Mouse (Mus musculus) ZHBTc4 (cell line): Measurements from ENCODE around the gene Tgoln1.
A peak's percentile ranks its signal among the peaks of the same experiment; 100 is the strongest.

Experiments used
- DNase-seq: peaks from one replicate; pipeline ENCODE4 v3.0.0-alpha.2; 2011; ENCODE audit warnings: low read depth, low spot score

Tgoln1 gene

GRCm38 (mm10) chr6:72630370-72630769 is 13.6 kb upstream of the Tgoln1 start:
- DNase-seq: no peak

DNA sequence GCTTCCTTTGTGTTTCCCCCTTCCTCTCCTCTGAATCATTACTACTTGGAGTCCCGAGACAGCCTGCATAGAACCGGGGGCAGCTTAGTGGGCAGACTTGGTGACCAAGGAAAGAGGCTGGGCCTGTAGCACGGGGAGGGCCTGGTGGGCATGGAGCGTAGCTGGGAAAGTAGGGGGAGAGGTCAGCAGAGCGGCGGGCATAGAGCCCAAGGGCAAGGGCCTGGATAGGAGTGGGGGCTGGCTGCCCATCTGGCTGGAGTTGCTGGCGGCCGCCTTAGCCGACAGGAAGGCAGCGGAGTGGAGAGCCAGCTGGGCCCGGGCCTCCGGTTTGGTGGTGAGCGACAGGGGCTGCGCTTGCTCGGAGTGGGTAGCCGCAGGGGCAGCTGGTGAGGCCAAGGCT is 10.5 kb upstream of the Tgoln1 start:
- no peak for DNase-seq

- no peak for DNase-seq
These were observed 9.6 kb upstream of the Tgoln1 start for GRCm38 (mm10) chr6:72626391-72626790.

GRCm38 (mm10) chr6:72623661-72624402 is 7.0 kb upstream of the Tgoln1 start:
- no peak for DNase-seq

- DNase-seq: peak; percentile 81
These were observed 6.1 kb upstream of the Tgoln1 start for GRCm38 (mm10) chr6:72622917-72623316.

GRCm38 (mm10) chr6:72620920-72621319 is 4.1 kb upstream of the Tgoln1 start:
- DNase-seq: no peak

DNA sequence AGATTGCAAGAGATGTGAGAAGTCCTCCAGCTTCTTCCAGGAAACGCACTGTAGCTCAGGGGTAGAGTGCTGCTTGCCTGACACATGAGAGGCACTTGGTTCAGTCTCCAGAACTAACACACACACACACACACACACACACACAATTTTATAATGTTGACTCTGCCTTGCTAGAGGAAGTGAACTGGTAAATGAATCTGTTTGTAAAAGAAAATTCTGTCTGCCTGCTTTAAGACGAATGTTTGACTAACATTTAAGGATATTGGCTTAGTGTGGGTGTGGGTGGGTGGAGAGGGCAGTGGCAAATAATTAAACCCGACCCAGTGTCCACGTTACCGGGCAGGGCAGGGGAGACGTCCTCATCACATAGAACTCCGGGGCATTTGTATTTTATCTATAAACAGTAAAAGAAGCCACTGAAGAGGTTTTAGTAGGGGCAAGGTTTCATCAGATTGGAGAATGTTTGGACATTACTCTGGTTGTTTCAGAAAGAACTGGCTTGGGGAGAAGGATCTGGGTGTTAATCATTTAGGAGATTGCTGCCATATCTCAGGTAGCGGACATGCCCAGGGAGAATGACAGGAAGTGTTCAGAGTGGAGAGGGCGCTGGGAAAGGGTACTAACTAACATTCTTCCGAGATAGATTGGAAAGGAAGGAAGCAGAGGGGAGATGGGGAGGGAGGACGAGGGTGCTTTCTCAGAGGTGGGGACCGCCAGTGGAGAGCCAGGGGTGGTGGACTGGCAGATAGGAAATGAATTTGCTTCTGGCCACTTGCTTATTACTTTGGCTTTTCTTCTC is 3.1 kb upstream of the Tgoln1 start:
- DNase-seq: no peak

DNA sequence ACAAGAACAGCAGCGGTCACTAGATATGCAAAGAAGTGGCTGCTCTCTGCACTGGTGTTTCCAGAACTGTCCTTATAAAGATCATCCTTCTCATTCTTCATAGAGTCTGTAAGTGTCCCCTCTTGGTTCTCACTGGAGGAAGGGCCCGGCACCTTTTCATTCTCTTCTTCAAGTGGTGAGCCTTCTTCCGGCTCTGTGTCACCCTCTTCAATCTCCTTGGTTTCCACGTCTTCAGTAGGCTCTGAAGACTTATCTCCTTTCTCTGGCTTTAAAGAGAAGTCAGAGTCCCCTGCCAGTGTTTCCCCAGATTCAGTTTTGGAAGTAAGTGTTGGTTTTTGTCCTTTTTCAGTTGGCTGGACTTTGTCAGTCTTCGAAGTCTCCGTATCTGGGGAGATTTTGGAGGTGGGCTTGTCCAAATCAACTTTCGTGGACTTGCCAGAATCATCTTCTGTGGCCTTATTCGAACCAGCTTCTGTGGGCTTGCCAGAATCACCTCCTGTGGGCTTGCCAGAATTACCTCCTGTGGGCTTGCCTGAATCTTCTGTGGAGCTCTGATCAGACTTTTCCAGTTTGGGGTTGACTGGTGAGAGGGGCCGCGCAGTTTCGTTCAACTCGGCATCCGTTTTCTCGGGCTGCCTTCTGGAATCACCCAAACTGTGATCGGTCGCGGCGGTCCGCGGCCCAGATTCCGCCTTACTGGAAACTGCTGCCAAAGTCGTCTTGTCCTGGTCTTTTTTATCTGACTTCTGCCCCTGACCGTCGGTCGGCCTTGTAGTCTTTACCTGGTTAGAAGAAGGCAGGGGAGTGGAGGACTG is 1.0 kb downstream of the Tgoln1 start:
- DNase-seq: no peak

DNA sequence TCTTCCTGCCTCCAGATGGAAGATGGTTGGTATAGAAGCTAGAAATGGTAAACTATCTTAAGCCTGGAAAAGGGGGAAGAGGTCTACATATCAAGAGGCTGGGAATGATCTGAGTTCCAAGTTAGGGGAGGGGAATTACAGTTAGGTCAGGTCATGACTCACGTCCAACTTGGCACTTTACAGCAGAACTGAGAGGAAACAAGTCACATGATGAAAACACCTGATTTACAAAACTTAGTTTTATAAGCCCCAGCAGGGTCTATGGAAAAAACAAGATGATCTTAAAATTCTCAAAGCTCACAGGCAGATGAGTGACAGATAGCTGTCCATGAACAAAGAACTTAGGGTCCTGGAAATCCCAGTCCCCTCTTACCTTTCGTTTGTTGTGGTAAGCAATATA is 1.6 kb downstream of the Tgoln1 start:
- no peak for DNase-seq

- DNase-seq: no peak
These were observed 6.5 kb downstream of the Tgoln1 start for GRCm38 (mm10) chr6:72610261-72610660.

GRCm38 (mm10) chr6:72608662-72609184 is 8.1 kb downstream of the Tgoln1 start:
- DNase-seq: no peak

DNA sequence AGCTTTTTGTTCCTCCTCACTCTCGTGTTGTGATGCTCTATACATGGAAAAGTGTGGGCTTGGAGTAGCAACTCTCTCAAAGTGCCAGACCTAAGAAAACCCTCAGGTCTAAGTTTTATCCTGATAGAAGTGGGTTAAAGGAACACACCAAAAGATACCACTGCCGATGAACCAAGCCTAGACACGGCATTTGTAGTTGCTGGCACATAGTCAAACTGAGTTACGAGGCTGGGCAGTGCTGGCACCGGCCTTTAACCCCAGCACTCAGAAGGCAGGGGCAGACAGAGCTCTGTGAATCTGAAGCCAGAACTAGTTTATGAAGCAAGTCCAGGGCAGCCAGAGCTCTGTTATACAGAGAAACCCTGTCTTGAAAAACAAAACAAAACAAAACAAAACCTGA is 9.1 kb downstream of the Tgoln1 start:
- DNase-seq: no peak

DNA sequence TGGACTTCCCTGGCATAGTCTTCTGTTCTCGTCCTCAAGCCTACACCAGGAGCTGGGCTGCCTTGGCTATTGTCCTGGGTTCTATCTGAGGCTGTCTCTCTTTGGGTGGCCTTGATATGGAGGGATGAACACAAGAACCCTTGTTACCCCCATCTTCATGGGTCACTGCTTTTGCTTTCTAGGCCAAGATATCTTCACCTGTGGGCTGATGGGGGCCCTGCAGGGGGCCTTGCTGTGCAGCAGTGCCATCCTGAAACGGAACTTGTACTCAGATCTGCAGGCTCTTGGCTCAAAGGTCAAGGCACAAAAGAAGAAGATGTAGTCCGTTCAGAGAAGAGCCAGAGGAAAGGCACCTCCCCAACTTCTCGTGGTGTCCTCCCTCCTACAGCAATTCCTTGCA is 9.7 kb downstream of the Tgoln1 start:
- DNase-seq: no peak

DNA sequence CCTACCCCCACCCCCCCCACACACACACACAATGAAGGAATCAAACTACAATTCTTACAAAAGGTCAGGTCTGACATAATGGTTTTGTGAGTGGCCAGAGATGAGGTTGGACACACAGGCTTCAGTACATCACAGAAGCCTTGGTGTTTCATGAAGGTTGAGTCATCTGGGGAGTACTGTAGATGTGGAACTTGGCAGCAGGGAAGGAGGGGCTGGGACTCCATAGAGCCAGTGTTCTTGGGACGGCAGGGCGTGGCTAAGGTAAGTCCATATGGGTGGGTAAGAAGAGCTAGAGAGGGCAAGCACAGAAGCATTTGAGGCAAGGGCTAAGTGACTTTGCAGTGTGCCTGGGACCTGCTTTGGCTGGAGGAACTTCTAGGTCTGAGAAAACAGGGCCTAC is 12.7 kb downstream of the Tgoln1 start:
- DNase-seq: no peak

- peak; percentile 87 for DNase-seq
These were observed 15.1 kb downstream of the Tgoln1 start for GRCm38 (mm10) chr6:72601732-72602131.

GRCm38 (mm10) chr6:72600771-72601170 is 16.0 kb downstream of the Tgoln1 start:
- no peak for DNase-seq

- no peak for DNase-seq
These were observed 16.6 kb downstream of the Tgoln1 start for GRCm38 (mm10) chr6:72600216-72600615.

GRCm38 (mm10) chr6:72598791-72599557 is 17.8 kb downstream of the Tgoln1 start:
- DNase-seq: no peak

DNA sequence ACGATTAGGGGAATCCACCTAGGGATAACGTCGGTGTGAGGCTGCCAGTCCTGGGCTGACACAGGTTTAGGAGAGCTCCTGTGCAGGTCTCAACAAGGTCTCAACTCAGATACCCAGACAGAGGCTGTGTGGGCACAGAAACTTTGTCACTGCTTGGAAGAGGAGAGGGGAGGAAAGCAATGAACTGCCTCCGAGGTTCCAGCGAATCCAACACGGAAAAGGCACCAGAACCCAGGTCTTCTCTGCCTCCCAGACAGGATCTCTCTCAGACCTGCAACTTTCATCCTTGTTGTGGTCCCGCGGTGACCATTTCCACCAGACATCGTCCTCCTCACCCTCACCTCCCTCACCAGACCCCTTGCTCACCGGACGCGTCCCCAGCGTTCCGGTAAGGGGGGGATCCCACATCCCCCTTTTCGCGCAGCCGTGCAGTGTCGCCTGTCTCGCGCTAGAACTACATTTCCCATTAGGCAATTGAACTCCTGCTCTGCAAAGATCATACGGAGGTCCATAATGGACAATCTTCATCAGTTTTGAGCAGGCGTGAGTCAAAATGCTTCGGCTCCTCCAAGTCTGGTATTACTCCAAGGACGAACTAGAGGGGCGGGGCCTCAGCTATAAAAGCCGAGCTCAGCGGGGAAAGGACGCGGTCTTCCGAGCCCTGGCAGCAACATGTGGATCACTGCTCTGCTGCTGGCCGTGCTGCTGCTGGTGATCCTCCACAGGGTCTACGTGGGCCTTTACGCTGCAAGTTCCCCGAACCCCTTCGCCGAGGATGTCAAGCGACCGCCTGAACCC is 18.6 kb downstream of the Tgoln1 start, which contains the start of the genes Elmod3 and Retsat:
Elmod3 (minus strand) TSS at position 458 of the 798 bp plus-strand sequence.
Retsat (plus strand) TSS at position 520 of the 798 bp plus-strand sequence.
- peak; percentile 98 for DNase-seq
